Mouse (Mus musculus): Measurements from ENCODE around the gene Mmp28.

The Mmp28 gene

DNA sequence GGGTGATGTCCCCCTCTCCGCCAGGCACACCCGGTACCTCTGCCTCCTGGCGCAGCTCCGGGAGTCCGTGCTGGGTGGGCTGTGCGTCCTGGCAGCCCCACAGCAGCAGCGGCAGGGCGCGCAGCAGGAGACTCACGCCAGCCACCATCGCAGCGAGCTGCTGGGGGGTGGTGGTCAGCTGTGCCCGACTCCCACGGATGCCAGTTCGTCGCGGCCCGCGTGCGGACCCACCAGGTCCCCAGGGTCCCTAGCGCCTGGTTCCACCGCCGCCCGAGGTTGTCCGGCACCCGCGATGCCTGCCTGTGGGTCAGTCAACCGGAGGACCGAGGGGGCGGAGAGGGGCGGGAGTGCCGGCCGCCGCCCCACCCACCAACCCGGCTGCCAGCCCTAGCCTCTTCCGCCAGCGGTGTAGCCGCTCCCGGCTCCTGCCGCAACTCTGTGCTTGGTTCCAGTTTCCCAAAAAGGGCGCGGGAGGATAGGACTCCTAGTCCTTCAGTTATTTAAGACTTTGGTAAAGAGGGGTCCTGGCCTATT, at the start of gene Mmp28:
Mmp28 (minus strand) TSS at position 361 of the 534 bp plus-strand sequence.
- in situ Hi-C loops (cut with MseI, MboI): no loop called here

GRCm38 (mm10) chr11:83509521-83509920, 46.6 kb upstream of the Mmp28 start:
- in situ Hi-C loops (cut with MseI, MboI): no loop called here

DNA sequence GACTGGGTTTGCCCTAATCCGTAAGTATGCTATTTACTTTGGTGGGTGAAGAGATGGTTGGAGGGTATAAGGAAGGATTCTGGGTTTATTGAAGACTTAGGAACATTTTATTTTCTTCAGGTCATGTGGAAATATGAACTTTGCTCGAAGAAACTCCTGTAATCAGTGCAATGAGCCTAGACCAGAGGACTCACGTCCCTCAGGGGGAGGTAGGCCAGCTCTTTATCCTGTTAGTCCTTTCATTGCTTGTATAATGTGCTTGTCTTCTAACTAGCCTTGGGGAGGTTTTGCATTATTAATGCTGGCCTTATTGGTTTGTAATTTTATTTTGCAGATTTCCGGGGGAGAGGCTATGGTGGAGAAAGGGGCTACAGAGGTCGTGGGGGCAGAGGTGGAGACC, 41.4 kb upstream of the Mmp28 start:
- in situ Hi-C loops (cut with MseI, MboI): no loop called here

DNA sequence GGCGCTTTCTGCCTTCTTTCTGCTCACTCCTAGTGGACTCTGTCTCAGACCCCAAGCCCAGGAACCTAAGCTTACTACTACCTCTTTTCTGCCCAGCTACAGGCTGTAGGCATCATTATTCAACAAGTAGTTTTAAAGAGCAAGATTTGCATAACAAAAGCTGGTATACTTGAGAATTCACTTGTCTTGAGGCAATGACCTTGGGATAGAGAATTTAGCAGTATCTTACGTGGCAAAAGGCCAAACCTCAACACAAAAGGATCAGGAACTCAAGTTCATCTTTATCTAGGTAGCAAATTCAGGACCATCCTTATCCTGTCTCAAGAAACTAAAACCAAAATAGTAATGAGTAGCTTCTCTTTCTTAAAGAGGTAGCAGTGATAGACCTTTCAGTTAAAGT, 32.7 kb upstream of the Mmp28 start:
- in situ Hi-C loops (cut with MseI, MboI): no loop called here

DNA sequence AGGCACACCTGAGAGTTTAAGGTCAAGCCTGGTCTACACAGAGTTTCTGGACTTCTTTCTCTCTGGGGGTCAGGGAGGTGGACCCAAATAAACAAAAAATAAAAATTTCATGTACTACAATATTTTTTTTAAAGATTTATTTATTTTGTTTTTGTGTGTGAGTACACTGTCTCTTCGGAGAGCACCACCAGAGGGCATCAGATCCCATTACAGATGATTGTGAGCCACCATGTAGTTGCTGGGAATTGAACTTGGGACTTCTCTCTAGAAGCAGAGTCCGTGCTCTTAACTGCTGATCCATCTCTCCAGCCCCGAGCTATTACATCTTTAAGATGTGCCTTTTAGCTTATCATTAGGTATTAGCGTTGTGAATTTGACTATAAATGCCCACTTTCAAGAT, 28.6 kb upstream of the Mmp28 start:
- in situ Hi-C loops (cut with MseI, MboI): no loop called here

DNA sequence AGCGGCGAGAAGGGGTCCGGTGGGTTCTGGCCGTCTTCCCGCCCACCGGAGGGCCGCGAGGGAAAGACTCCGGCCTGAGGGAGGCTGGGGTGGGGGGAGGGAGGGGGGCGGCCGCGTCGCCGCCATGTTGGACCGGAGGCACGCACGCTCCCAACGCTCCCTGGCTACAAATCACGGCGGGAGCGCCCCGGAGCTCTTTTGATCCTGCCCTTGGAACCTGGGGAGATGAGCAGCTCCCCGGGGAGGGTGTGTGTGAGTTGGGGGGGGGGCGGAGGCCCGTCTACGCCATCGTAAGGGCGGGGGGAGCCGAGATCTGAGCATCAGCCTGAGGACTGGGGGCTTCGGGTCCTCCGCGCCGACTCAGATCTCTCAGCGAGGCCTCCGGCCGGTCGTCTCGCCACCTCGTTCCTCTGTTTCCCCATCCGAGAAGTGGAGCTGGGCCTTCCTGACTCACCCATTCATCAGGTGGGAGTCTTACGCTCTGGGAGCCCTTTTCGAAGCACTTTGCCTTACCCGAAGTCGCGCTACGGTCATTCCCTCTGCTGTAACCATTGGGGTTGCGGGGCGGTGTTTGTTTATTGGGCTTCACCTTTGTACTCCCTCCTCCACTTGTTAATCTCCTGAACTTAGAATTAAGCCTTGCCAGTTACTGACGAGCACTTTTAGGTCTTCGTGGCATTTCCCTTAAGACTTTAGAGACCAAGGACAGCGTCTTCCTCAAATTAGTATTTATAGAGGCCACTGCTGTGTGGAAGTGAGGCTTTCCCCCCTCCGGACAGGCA, 10.6 kb upstream of the Mmp28 start:
- in situ Hi-C loops (cut with MseI, MboI): loop anchor here in 1 of 2 experiments (5.0 kb wide), 1 partner anchor 36 kb away; the partner anchor contains the start of gene 1700020L24Rik

GRCm38 (mm10) chr11:83472324-83473234, 9.7 kb upstream of the Mmp28 start, which contains the start of gene Taf15:
Gene Taf15, plus strand, starts transcription at chr11:83473086.
- in situ Hi-C loops (cut with MseI, MboI): loop anchor here in 1 of 2 experiments (5.0 kb wide), 1 partner anchor 35 kb away; the partner anchor contains the start of gene 1700020L24Rik

- in situ Hi-C loops (cut with MseI, MboI): loop anchor here in 1 of 2 experiments (5.0 kb wide), 1 partner anchor 34 kb away; the partner anchor contains the start of gene 1700020L24Rik
Measured at GRCm38 (mm10) chr11:83471766-83472165, 8.9 kb upstream of the Mmp28 start.

DNA sequence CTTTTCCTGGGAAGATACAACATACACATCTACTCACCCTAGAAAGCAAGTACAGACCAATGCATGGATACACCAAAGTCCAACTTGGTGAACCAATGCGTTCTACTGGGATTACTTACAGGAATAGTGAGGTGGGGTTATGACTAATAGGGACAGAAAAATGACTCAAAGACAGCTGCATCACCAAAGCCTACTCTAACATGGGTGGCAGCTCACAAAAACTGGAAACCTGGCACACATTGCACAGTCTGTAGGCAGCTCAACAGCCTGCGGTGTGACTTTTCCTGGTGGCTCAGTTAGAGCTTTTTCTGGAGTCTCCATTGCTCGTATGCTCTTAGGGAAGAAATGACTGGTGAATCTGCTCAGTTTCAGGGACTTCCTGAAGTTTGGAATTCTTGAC, 5.9 kb upstream of the Mmp28 start:
- in situ Hi-C loops (cut with MseI, MboI): no loop called here

DNA sequence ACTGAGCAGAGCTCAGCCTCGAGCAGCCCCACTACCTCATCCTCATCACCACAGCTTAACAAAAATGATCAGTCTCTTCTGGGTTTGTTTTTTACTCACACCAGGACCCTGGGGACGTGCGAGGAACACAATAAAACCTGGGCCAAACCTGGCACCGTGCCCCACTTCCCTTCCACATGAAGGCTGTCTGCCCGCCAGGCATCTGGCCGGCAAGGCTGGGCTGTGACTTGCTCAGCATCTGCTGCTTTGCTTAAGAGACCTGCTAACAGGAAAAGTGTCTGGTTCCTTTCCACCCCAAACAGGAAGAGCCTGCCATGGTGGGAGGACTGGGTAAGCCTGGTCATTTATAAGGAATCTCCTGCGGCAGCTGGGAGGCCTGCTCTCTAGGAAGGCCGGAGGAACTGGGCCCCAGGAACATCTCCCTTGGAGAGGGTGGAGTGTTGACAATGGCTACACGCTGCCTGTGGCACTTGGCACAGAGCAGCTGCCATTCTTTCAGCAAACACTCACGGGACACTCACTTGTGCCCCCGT, 4.3 kb upstream of the Mmp28 start:
- in situ Hi-C loops (cut with MseI, MboI): no loop called here

GRCm38 (mm10) chr11:83465976-83466375, 3.1 kb upstream of the Mmp28 start:
- in situ Hi-C loops (cut with MseI, MboI): no loop called here

DNA sequence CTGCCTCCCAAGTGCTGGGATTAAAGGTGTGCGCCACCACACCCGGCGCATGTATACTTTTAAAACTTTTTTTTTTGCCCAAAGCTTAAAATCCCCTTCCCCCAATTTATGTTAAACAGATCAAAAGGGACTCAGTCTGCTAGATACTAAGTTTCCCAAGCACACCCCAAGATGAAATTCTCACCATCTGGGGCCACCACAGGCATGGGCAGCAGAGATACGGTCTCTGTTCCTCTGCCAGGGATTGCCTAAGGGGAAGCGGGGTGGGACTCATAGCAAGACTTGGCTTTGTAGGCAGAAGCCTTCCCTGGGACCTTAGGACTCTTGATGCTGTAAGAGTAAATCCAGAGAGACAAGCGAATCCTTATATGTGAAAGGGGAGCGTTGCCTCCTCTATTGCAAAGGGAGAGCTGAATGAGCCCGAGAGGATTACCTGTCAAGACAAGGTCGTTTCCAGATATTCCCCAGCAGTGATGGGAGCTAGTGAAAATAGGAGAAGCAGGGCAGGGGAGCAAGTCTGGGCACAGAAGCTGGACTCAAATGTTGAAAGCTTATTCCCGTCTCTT, 1.3 kb downstream of the Mmp28 start:
- in situ Hi-C loops (cut with MseI, MboI): no loop called here

DNA sequence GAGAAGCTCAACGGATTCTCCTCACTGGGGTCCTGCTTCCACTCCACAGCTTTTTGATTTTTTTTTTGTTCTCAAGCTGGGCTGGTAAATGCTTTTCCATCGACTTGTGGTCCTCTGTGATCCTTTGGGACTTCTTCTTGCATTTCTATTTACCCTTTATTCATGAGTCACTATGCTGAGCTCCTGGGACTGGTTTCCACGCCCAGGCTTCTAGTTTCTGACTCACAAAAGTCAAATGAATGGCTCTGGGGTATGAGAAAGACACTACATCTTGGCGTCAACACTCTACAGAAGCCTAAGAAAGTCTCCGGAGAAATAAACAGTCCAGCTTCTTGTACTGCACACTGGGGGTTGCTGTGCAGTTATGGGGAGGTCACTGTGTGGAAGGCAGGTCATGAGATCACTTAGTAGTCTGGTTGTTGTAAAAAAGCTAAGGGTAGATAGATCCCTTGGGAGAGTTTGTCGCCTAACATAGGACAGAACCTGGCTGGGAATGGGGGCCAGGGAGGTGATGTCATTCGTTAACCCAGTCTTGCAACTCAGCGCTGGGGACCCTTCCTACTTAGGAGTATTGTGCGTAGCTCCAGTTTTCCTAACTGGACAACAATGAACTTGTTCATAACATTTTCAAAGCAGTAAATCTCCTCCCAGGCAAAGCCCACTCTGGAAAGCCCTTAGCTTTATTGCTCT, 4.8 kb downstream of the Mmp28 start:
- in situ Hi-C loops (cut with MseI, MboI): no loop called here

- in situ Hi-C loops (cut with MseI, MboI): no loop called here
Measured at GRCm38 (mm10) chr11:83457257-83457656, 5.6 kb downstream of the Mmp28 start.

- in situ Hi-C loops (cut with MseI, MboI): no loop called here
Measured at GRCm38 (mm10) chr11:83455608-83456007, 7.3 kb downstream of the Mmp28 start.

- in situ Hi-C loops (cut with MseI, MboI): no loop called here
Measured at GRCm38 (mm10) chr11:83454548-83454947, 8.3 kb downstream of the Mmp28 start.

DNA sequence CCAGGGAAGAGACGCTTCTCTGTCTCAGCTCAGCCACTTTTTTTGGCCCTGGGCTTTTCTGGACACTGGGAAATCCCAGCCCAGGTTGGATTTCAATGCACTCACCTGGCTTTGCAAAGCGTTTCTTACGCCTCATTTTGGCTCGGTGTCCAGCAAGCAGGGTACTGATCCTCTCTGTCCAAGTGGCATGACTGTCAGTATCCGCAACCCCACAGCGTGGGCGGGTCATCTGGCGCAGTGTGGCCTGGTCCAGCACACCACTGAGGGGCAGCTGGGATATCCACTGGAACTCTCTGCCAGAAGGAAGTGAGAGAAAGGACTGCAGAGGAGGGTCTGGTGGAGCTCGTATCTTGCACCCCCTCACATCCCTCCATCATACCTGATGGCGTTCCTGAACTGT, 11.6 kb downstream of the Mmp28 start:
- in situ Hi-C loops (cut with MseI, MboI): no loop called here

GRCm38 (mm10) chr11:83450550-83450949, 12.3 kb downstream of the Mmp28 start:
- in situ Hi-C loops (cut with MseI, MboI): no loop called here

GRCm38 (mm10) chr11:83449298-83449697, 13.6 kb downstream of the Mmp28 start:
- in situ Hi-C loops (cut with MseI, MboI): no loop called here

- in situ Hi-C loops (cut with MseI, MboI): no loop called here
Measured at GRCm38 (mm10) chr11:83448927-83449236, 14.0 kb downstream of the Mmp28 start.
